Mouse (Mus musculus) CH12F3 (cell line): ENCODE results near the gene Cplane1.
"Not testable (repeated sequence)": the region's sequence is repeated elsewhere in the genome, so short reads cannot be mapped to it uniquely, and the experiment has no call there.

ENCODE experiments used
- in situ Hi-C: fragments of 300-500 bp; cut with MboI; formaldehyde crosslinking; loops from 2 replicates; pipeline ENCODE4 v1.14.3; 2020; ENCODE audit warnings: low sequenced_read_pairs

Gene Cplane1

GRCm38 (mm10) chr15:8168591-8169265 lies at the start of gene Cplane1:
Gene Cplane1, plus strand, starts transcription at chr15:8169106.
- in situ Hi-C loops, result no loop called here

GRCm38 (mm10) chr15:8129281-8129680 lies 39.6 kb upstream of the Cplane1 start:
- in situ Hi-C loops, result no loop called here

GRCm38 (mm10) chr15:8131268-8131667 lies 37.6 kb upstream of the Cplane1 start:
- in situ Hi-C loops, result no loop called here

- in situ Hi-C loops, result no loop called here
Observed at GRCm38 (mm10) chr15:8131761-8132160, 37.1 kb upstream of the Cplane1 start.

GRCm38 (mm10) chr15:8135606-8136005 lies 33.3 kb upstream of the Cplane1 start:
- in situ Hi-C loops, result no loop called here

- in situ Hi-C loops, result no loop called here
Observed at GRCm38 (mm10) chr15:8161841-8162240, 7.1 kb upstream of the Cplane1 start.

GRCm38 (mm10) chr15:8169266-8169746 lies 400 bp downstream of the Cplane1 start:
- in situ Hi-C loops, result no loop called here

GRCm38 (mm10) chr15:8189563-8189962 lies 20.7 kb downstream of the Cplane1 start:
- in situ Hi-C loops, result no loop called here

- in situ Hi-C loops, result no loop called here
Observed at GRCm38 (mm10) chr15:8190435-8190834, 21.5 kb downstream of the Cplane1 start.

GRCm38 (mm10) chr15:8200317-8200716 lies 31.4 kb downstream of the Cplane1 start:
- in situ Hi-C loops, result no loop called here

- in situ Hi-C loops, result no loop called here
Observed at GRCm38 (mm10) chr15:8208362-8208761, 39.5 kb downstream of the Cplane1 start.

- in situ Hi-C loops, result no loop called here
Observed at GRCm38 (mm10) chr15:8214811-8215210, 45.9 kb downstream of the Cplane1 start.

GRCm38 (mm10) chr15:8234167-8234566 lies 65.3 kb downstream of the Cplane1 start:
- in situ Hi-C loops, result not testable (repeated sequence)

- in situ Hi-C loops, result no loop called here
Observed at GRCm38 (mm10) chr15:8265946-8266345, 97.0 kb downstream of the Cplane1 start.

- in situ Hi-C loops, result no loop called here
Observed at GRCm38 (mm10) chr15:8267211-8267610, 98.3 kb downstream of the Cplane1 start.

- in situ Hi-C loops, result no loop called here
Observed at GRCm38 (mm10) chr15:8268231-8268630, 99.3 kb downstream of the Cplane1 start.

GRCm38 (mm10) chr15:8271952-8272351 lies 103.0 kb downstream of the Cplane1 start:
- in situ Hi-C loops, result no loop called here

- in situ Hi-C loops, result not testable (repeated sequence)
Observed at GRCm38 (mm10) chr15:8277916-8278315, 109.0 kb downstream of the Cplane1 start.

- in situ Hi-C loops, result no loop called here
Observed at GRCm38 (mm10) chr15:8279320-8279779, 110.4 kb downstream of the Cplane1 start.

GRCm38 (mm10) chr15:8279929-8280610 lies 111.2 kb downstream of the Cplane1 start:
- in situ Hi-C loops, result no loop called here

- in situ Hi-C loops, result no loop called here
Observed at GRCm38 (mm10) chr15:8281701-8282100, 112.8 kb downstream of the Cplane1 start.

- in situ Hi-C loops, result no loop called here
Observed at GRCm38 (mm10) chr15:8282155-8282554, 113.2 kb downstream of the Cplane1 start.
